11 mouse cellular contexts compared by ENCODE assay signal in the genomic region with DNA sequence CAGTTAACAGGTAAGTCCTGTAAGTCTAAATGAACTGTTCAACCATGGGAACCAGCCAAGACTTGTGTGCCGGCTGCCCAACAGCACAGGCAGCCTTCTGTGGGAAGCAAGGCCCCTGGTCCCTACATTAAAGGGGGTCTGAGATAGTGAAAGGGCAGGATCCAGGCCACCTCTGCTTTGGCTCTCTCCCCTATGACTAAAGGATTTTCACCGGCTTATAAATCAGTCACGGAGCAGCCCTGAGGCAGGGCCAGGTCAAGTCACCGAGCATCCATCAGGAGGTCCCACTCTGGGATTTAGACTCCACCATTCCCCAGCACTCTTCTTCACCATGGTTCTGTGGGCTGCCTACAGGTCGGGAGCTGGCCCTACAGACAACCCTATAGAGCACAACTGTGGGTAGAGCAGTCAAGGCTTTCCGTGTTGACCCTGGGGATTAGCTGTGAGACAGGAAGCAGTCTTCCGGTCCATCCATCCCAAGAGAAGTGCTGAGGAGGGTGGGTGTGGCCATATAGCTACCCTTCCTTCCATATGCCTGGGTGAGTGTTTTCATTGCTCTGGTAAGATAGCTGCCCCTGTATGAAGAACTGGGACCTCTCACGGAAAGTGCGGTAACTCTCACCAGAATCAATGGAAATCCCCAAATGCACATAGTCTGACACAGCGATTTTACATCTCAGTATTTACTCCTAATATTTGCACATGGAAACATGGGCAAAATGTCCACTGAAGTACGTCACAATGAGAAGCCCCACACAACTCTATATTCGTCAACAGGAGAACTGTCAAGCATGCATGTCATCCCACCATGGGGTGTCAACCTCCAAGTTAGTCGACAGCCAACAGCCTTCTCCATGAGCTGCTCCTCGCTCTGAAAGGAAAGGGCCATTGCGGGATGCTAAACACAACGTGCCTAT. TPM values are rescaled to one million over a fixed set of nuclear protein-coding genes. Genes with fewer than 3 reads are reported as not detected.
A peak's percentile ranks its signal among the peaks of the same experiment; 100 is the strongest.
DNase-seq lines count a peak whose midpoint lies in the region; ATAC-seq and TF ChIP-seq lines count a peak whose summit lies in the region.
"Had no signal": no experiment of that assay in that cellular context is flagged by ENCODE, and none has a peak within 500 bp of the region (broad histone marks: within the 10 kb centered on the region; RNA-seq: fewer than 3 reads in every experiment).

No protein-coding gene starts in this region.

- H3K9ac ChIP-seq in heart, embryonic 11.5 days (ENCODE audit: low read depth, low read length), result no peak overlapping the region
- H3K9ac ChIP-seq in lung, embryonic 15.5 days, result no peak overlapping the region
- H3K9ac ChIP-seq in heart, postnatal 0 days (replicated peaks; ENCODE audit: low read depth, low read length), result no peak overlapping the region
- no peak overlapping the region for H3K9ac ChIP-seq in neural tube, embryonic 12.5 days

- no peaks in the 10 kb centered on the region for H3K27me3 ChIP-seq in heart, embryonic 11.5 days (ENCODE audit: control insufficient read depth, insufficient read depth, low read length)
- H3K27me3 ChIP-seq in lung, embryonic 15.5 days, result no peaks in the 10 kb centered on the region
- no peaks in the 10 kb centered on the region for H3K27me3 ChIP-seq in heart, postnatal 0 days (ENCODE audit: control insufficient read depth, insufficient read depth, low read length)
- 0 out of 2 replicates have a peak, but pooled peaks cover 5% of the 10 kb centered on the region for H3K27me3 ChIP-seq in neural tube, embryonic 12.5 days (replicated peaks)

- no peaks in the 10 kb centered on the region for H3K9me3 ChIP-seq in heart, embryonic 11.5 days (replicated peaks; ENCODE audit: control insufficient read depth, low read length)
- H3K9me3 ChIP-seq in lung, embryonic 15.5 days, result no peaks in the 10 kb centered on the region
- H3K9me3 ChIP-seq in heart, postnatal 0 days (replicated peaks; ENCODE audit: control insufficient read depth, low read length), result no peaks in the 10 kb centered on the region
- no peaks in the 10 kb centered on the region for H3K9me3 ChIP-seq in neural tube, embryonic 12.5 days

- H3K36me3 ChIP-seq in heart, embryonic 11.5 days (ENCODE audit: control insufficient read depth, insufficient read depth, low read length), result 0 out of 2 replicates have a peak, but pooled peaks cover 1% of the 10 kb centered on the region
- H3K36me3 ChIP-seq in lung, embryonic 15.5 days, result no peaks in the 10 kb centered on the region
- 0 out of 2 replicates have a peak, but pooled peaks cover 6% of the 10 kb centered on the region for H3K36me3 ChIP-seq in heart, postnatal 0 days (replicated peaks; ENCODE audit: control insufficient read depth, insufficient read depth, low read length)
- no peaks in the 10 kb centered on the region for H3K36me3 ChIP-seq in neural tube, embryonic 12.5 days

- peak overlapping the region; percentile 89 for H3K27ac ChIP-seq in heart, embryonic 11.5 days (ENCODE audit: low read depth, low read length)
- peak overlapping the region; percentile 97 for H3K27ac ChIP-seq in lung, embryonic 15.5 days
- peak overlapping the region; percentile 88 for H3K27ac ChIP-seq in heart, postnatal 0 days (ENCODE audit: low read depth)
- no peak overlapping the region for H3K27ac ChIP-seq in neural tube, embryonic 12.5 days

- DNase-seq in heart, postnatal 10 days, result no peak
- DNase-seq in lung, postnatal 14 days, result no peak
- DNase-seq in heart, postnatal 0 days (ENCODE audit: low spot score), result no peak
- DNase-seq in spleen, postnatal 4 days (ENCODE audit: low spot score in 2 of 2), result no peak
- DNase-seq: cerebellum, adult 8-10 months; thymus, postnatal 25 days had no signal

- no peak overlapping the region for H3K4me3 ChIP-seq in heart, embryonic 11.5 days (ENCODE audit: low read depth, low read length)
- H3K4me3 ChIP-seq in lung, embryonic 15.5 days, result no peak overlapping the region
- no peak overlapping the region for H3K4me3 ChIP-seq in heart, postnatal 0 days (ENCODE audit: low read depth, low read length)
- no peak overlapping the region for H3K4me3 ChIP-seq in neural tube, embryonic 12.5 days

- TF ChIP-seq EP300 in heart, postnatal 0 days (IDR thresholded peaks at IDR 0.05; ENCODE audit: low read depth), result no peak

- no peak for ATAC-seq in heart, embryonic 11.5 days (replicated peaks; ENCODE audit: insufficient number of reproducible peaks, low FRiP score, low TSS enrichment)
- ATAC-seq in lung, embryonic 15.5 days (ENCODE audit: borderline replicate concordance, extremely low read depth, low FRiP score, low TSS enrichment), result no peak
- no peak for ATAC-seq in heart, postnatal 0 days (ENCODE audit: insufficient read depth, low read depth)
- no peak for ATAC-seq in neural tube, embryonic 12.5 days (ENCODE audit: low FRiP score, low read depth)
- ATAC-seq in inflammation-experienced regulatory T-cells, adult 6 months, result no peak
- ATAC-seq: activated CD4-positive, CD25-positive, alpha-beta regulatory T cell, adult 4 months had no signal

- intact Hi-C loops in heart, postnatal 10 days (cut with DNase I), result no loop called here

- 47% methylated on average over 16 of the region's 16 CpGs for WGBS in heart, embryonic 11.5 days (ENCODE audit: insufficient replicate concordance)
- WGBS in lung, embryonic 15.5 days, result 38% methylated on average over 16 of the region's 16 CpGs
- 44% methylated on average over 16 of the region's 16 CpGs for WGBS in heart, postnatal 0 days
- 41% methylated on average over 16 of the region's 16 CpGs for WGBS in neural tube, embryonic 12.5 days

- no peak for TF ChIP-seq CTCF in heart, postnatal 0 days (IDR thresholded peaks at IDR 0.05; ENCODE audit: low read depth)

- peak overlapping the region; percentile 38 for H3K4me2 ChIP-seq in heart, embryonic 11.5 days
- H3K4me2 ChIP-seq in lung, embryonic 15.5 days, result peak overlapping the region; percentile 27
- peak overlapping the region; percentile 34; the same call in 1 of the 2 replicates for H3K4me2 ChIP-seq in heart, postnatal 0 days (ENCODE audit: low read depth, low read length)
- peak overlapping the region; percentile 5; the same call in 1 of the 2 replicates for H3K4me2 ChIP-seq in neural tube, embryonic 12.5 days (replicated peaks)

- H3K4me1 ChIP-seq in heart, embryonic 11.5 days (ENCODE audit: control insufficient read depth, insufficient read depth, low read length), result peaks cover 95% of the 10 kb centered on the region
- peaks cover 94% of the 10 kb centered on the region for H3K4me1 ChIP-seq in lung, embryonic 15.5 days
- peaks cover 91% of the 10 kb centered on the region for H3K4me1 ChIP-seq in heart, postnatal 0 days (ENCODE audit: control insufficient read depth, insufficient read depth)
- peaks cover 80% of the 10 kb centered on the region for H3K4me1 ChIP-seq in neural tube, embryonic 12.5 days

RNA-seq across cellular contexts. Expression of a gene that starts 40.3 kb away (rescaled TPM):
- polyA plus RNA-seq in heart, embryonic 11.5 days (2014; fragmentation: Nextera tagmentation; extraction: Ambion mirVana), result 9.2 and 11.1 TPM in 2 replicates
- 10 to 100 TPM; 67.9 to 71.6 TPM for total RNA-seq in heart, postnatal 10 days (2021)
- 11.4 and 13.5 TPM in 2 replicates for polyA plus RNA-seq in lung, embryonic 15.5 days (2015; fragmentation: Nextera tagmentation; extraction: Ambion mirVana)
- 54.8 and 79.6 TPM in 2 replicates for total RNA-seq in heart, postnatal 0 days (2014; rRNA removed; ENCODE audit: low replicate concordance)
- polyA plus RNA-seq in heart, postnatal 0 days (2015; fragmentation: Nextera tagmentation; extraction: Ambion mirVana), result 6.5 and 7.4 TPM in 2 replicates
- 8.2 and 10.3 TPM in 2 replicates for polyA plus RNA-seq in neural tube, embryonic 12.5 days (2016; fragmentation: Nextera tagmentation; extraction: Ambion mirVana)
- polyA plus RNA-seq in inflammation-experienced regulatory T-cells, adult 6 months (2017; shearing (Covaris generic)), result under 1 TPM in 1 of 3 experiments, not detected in 2; 0.23 TPM
- polyA plus RNA-seq: activated CD4-positive, CD25-positive, alpha-beta regulatory T cell, adult 4 months had no signal
